Mouse (Mus musculus) embryonic facial prominence, embryonic 11.5 days (tissue): ENCODE data around the gene Micu1. TPM values are rescaled to one million over a fixed set of nuclear protein-coding genes. Genes with fewer than 3 reads are reported as not detected.

Experiments used
- ATAC-seq: fragments of 200-750 bp; cut with Nextera tagmentation; replicated peaks from 2 replicates; pipeline ENCODE4 v1.8.0; 2017; ENCODE audit warnings: low read depth; ENCODE audit not compliant: insufficient number of reproducible peaks, low FRiP score, low TSS enrichment
- DNase-seq: peaks from one replicate; pipeline ENCODE4 v3.0.0-alpha.2; 2015; ENCODE audit warnings: low spot score
- H3K27ac ChIP-seq: fragments of 300-500 bp; sonication (generic); replicated peaks from 2 replicates; pipeline ENCODE4 v1.5.1; 2014; ENCODE audit warnings: mild to moderate bottlenecking, low read depth, low read length, control low read depth
- H3K27me3 ChIP-seq: fragments of 300-500 bp; sonication (generic); 2 replicates; pipeline ENCODE4 v1.6.1; 2014; ENCODE audit warnings: mild to moderate bottlenecking, low read length, moderate library complexity, mixed read lengths; ENCODE audit not compliant: control insufficient read depth, insufficient read depth
- H3K36me3 ChIP-seq: fragments of 300-500 bp; sonication (generic); replicated peaks from 2 replicates; pipeline ENCODE4 v1.6.1; 2014; ENCODE audit warnings: low read depth, mild to moderate bottlenecking, low read length, moderate library complexity, mixed read lengths; ENCODE audit not compliant: control insufficient read depth, insufficient read depth
- H3K4me1 ChIP-seq: fragments of 300-500 bp; sonication (generic); 2 replicates; pipeline ENCODE4 v1.6.1; 2014; ENCODE audit warnings: low read length, mixed read lengths; ENCODE audit not compliant: control insufficient read depth, insufficient read depth
- H3K4me2 ChIP-seq: fragments of 300-500 bp; sonication (generic); 2 replicates; pipeline ENCODE4 v1.6.1; 2014; ENCODE audit warnings: low read depth, mild to moderate bottlenecking, control low read depth, low read length, moderate library complexity
- H3K4me3 ChIP-seq: fragments of 300-500 bp; sonication (generic); 2 replicates; pipeline ENCODE4 v1.5.1; 2014; ENCODE audit warnings: low read depth, low read length, control low read depth
- H3K9ac ChIP-seq: fragments of 300-500 bp; sonication (generic); replicated peaks from 2 replicates; pipeline ENCODE4 v1.6.1; 2014; ENCODE audit warnings: mild to moderate bottlenecking, control low read depth, low read length
- H3K9me3 ChIP-seq: fragments of 300-500 bp; sonication (generic); replicated peaks from 2 replicates; pipeline ENCODE4 v1.6.1; 2016; ENCODE audit warnings: mild to moderate bottlenecking, low read length, inconsistent platforms, mixed read lengths; ENCODE audit not compliant: control insufficient read depth
- WGBS: fragments of 180-500 bp; shearing (Covaris S2); extraction: QIAGEN DNeasy Blood & Tissue Kit; methylation state at CpG from one replicate; pipeline ENCODE4 v1.1.7; 2014; 5-methylcytosine and 5-hydroxymethylcytosine counted together
- polyA plus RNA-seq: library from polyadenylated mRNA; unstranded; fragments of >200 nt; fragmentation: Nextera tagmentation; extraction: Ambion mirVana; gene quantifications from 2 replicates; pipeline ENCODE4 v1.2.1, GENCODE M21; 2014

Micu1 gene
- polyA plus RNA-seq, 1 experiment from 2014 or later = 52.6 TPM

- Histone ChIP-seq H3K27ac (no peak overlapping the region), H3K4me2 (no peak overlapping the region)
- no peak for ATAC-seq
These were observed 194.6 kb downstream of the Micu1 start for GRCm38 (mm10) chr10:59896911-59897331.

GRCm38 (mm10) chr10:59897511-59897910, 195.2 kb downstream of the Micu1 start:
- Histone ChIP-seq H3K4me2 (no peak overlapping the region), H3K4me3 (no peak overlapping the region), H3K36me3 (peaks cover 10% of the 10 kb centered on the region), H3K4me1 (peaks cover 13% of the 10 kb centered on the region), H3K9ac (no peak overlapping the region), H3K9me3 (no peaks in the 10 kb centered on the region), H3K27ac (0 out of 2 replicates have a peak overlapping the region, but pooled peaks have one; percentile 10), H3K27me3 (no peaks in the 10 kb centered on the region)
- DNase-seq = peak; percentile 79
- ATAC-seq = no peak
- WGBS = 44% methylated on average over 5 of the region's 5 CpGs

More at GRCm38 (mm10) chr10:59896911-59897331, 194.6 kb downstream of the Micu1 start:
- WGBS = 66% methylated on average over 3 of the region's 3 CpGs
- H3K36me3 ChIP-seq = peaks cover 10% of the 10 kb centered on the region
- DNase-seq = no peak
- no peak overlapping the region for H3K4me3 ChIP-seq
- H3K27me3 ChIP-seq = no peaks in the 10 kb centered on the region
- no peaks in the 10 kb centered on the region for H3K9me3 ChIP-seq
- H3K9ac ChIP-seq = no peak overlapping the region
- H3K4me1 ChIP-seq = peaks cover 11% of the 10 kb centered on the region

- WGBS = 80% methylated on average over 9 of the region's 9 CpGs
- Histone ChIP-seq H3K4me3 (no peak overlapping the region), H3K27ac (peak overlapping the region; percentile 84), H3K9me3 (no peaks in the 10 kb centered on the region), H3K27me3 (no peaks in the 10 kb centered on the region), H3K9ac (no peak overlapping the region), H3K4me2 (no peak overlapping the region), H3K36me3 (peaks cover 10% of the 10 kb centered on the region), H3K4me1 (peaks cover 14% of the 10 kb centered on the region)
- DNase-seq (no peak), ATAC-seq (no peak)
These were observed 196.0 kb downstream of the Micu1 start for GRCm38 (mm10) chr10:59898180-59898778.

- Histone ChIP-seq H3K27me3 (no peaks in the 10 kb centered on the region), H3K36me3 (peaks cover 8% of the 10 kb centered on the region), H3K4me3 (no peak overlapping the region), H3K9me3 (no peaks in the 10 kb centered on the region), H3K9ac (peak overlapping the region; percentile 39), H3K4me1 (peaks cover 14% of the 10 kb centered on the region), H3K4me2 (peak overlapping the region; percentile 7), H3K27ac (peak overlapping the region; percentile 84)
- DNase-seq = no peak
- WGBS = 41% methylated on average over 2 of the region's 2 CpGs
- no peak; the same call in 1 of the 2 replicates for ATAC-seq
These were observed 196.7 kb downstream of the Micu1 start for GRCm38 (mm10) chr10:59898935-59899334.

GRCm38 (mm10) chr10:59899341-59900173, 197.3 kb downstream of the Micu1 start:
- peak overlapping the region; percentile 39 for H3K9ac ChIP-seq

GRCm38 (mm10) chr10:59900174-59900435, 197.8 kb downstream of the Micu1 start:
- H3K36me3 ChIP-seq = peaks cover 4% of the 10 kb centered on the region; the same call in 1 of the 2 replicates
- DNase-seq (no peak), ATAC-seq (no peak)
- WGBS = 43% methylated on average over 4 of the region's 4 CpGs
- no peak overlapping the region for H3K4me3 ChIP-seq
- no peaks in the 10 kb centered on the region for H3K27me3 ChIP-seq
- peaks cover 14% of the 10 kb centered on the region for H3K4me1 ChIP-seq
- peak overlapping the region; percentile 84 for H3K27ac ChIP-seq
- H3K4me2 ChIP-seq = no peak overlapping the region
- no peaks in the 10 kb centered on the region for H3K9me3 ChIP-seq
- H3K9ac ChIP-seq = peak overlapping the region; percentile 39; the same call in 1 of the 2 replicates

More at GRCm38 (mm10) chr10:59899341-59900173, 197.3 kb downstream of the Micu1 start:
- Histone ChIP-seq H3K4me1 (peaks cover 14% of the 10 kb centered on the region), H3K4me3 (no peak overlapping the region), H3K9me3 (no peaks in the 10 kb centered on the region), H3K36me3 (peaks cover 4% of the 10 kb centered on the region; the same call in 1 of the 2 replicates), H3K4me2 (peak overlapping the region; percentile 7), H3K27me3 (no peaks in the 10 kb centered on the region), H3K27ac (peak overlapping the region; percentile 84)
- WGBS = 7% methylated on average over 21 of the region's 21 CpGs
- DNase-seq (peak; percentile 91), ATAC-seq (peak; percentile 94)

- WGBS = 61% methylated on average over 4 of the region's 4 CpGs
- ATAC-seq = no peak
- peaks cover 14% of the 10 kb centered on the region for H3K4me1 ChIP-seq
- H3K4me2 ChIP-seq = no peak overlapping the region
- no peaks in the 10 kb centered on the region for H3K27me3 ChIP-seq
- H3K36me3 ChIP-seq = no peaks in the 10 kb centered on the region; the same call in 1 of the 2 replicates
- H3K4me3 ChIP-seq = no peak overlapping the region
- no peak overlapping the region for H3K27ac ChIP-seq
- H3K9ac ChIP-seq = no peak overlapping the region
- DNase-seq = no peak
- H3K9me3 ChIP-seq = no peaks in the 10 kb centered on the region
These were observed 198.7 kb downstream of the Micu1 start for GRCm38 (mm10) chr10:59900939-59901338.

- Histone ChIP-seq H3K9ac (no peak overlapping the region), H3K4me2 (no peak overlapping the region), H3K27me3 (no peaks in the 10 kb centered on the region), H3K4me1 (peaks cover 14% of the 10 kb centered on the region), H3K36me3 (no peaks in the 10 kb centered on the region; the same call in 1 of the 2 replicates), H3K9me3 (no peaks in the 10 kb centered on the region), H3K4me3 (no peak overlapping the region), H3K27ac (no peak overlapping the region)
- WGBS = 76% methylated on average over 1 of the region's 1 CpGs
- DNase-seq (no peak), ATAC-seq (no peak)
These were observed 199.2 kb downstream of the Micu1 start for GRCm38 (mm10) chr10:59901463-59901862.
